In genomic region chr9:95953658-95954057, GRCm38 (mm10) we compare ENCODE assay signal across 7 mouse cellular contexts. TPM values are rescaled to one million over a fixed set of nuclear protein-coding genes. Genes with fewer than 3 reads are reported as not detected.
A peak's percentile ranks its signal among the peaks of the same experiment; 100 is the strongest.
DNase-seq lines count a peak whose midpoint lies in the region; ATAC-seq and TF ChIP-seq lines count a peak whose summit lies in the region.

No protein-coding gene starts in this region.

- 0 out of 2 replicates have a peak, but pooled peaks cover 8% of the 10 kb centered on the region for H3K4me1 ChIP-seq in kidney, embryonic 16.5 days (ENCODE audit: insufficient read depth, low read length)
- H3K4me1 ChIP-seq in G1E (ENCODE audit: insufficient read depth, low read depth, low read length), result peaks cover 27% of the 10 kb centered on the region
- peaks cover 3% of the 10 kb centered on the region; the same call in 1 of the 2 replicates for H3K4me1 ChIP-seq in embryonic facial prominence, embryonic 15.5 days
- peaks cover 8% of the 10 kb centered on the region for H3K4me1 ChIP-seq in liver, postnatal 0 days (ENCODE audit: insufficient read depth)

- H3K36me3 ChIP-seq in kidney, embryonic 16.5 days (ENCODE audit: insufficient read depth, low read length), result no peaks in the 10 kb centered on the region
- H3K36me3 ChIP-seq in G1E (replicated peaks), result peaks cover 37% of the 10 kb centered on the region
- 0 out of 2 replicates have a peak, but pooled peaks cover 1% of the 10 kb centered on the region for H3K36me3 ChIP-seq in embryonic facial prominence, embryonic 15.5 days
- no peaks in the 10 kb centered on the region for H3K36me3 ChIP-seq in liver, postnatal 0 days (replicated peaks; ENCODE audit: insufficient read depth, low read length)

- no peak for TF ChIP-seq EP300 in liver, postnatal 0 days (IDR thresholded peaks at IDR 0.05; ENCODE audit: low read depth)

- ATAC-seq in kidney, embryonic 16.5 days (ENCODE audit: low FRiP score, low TSS enrichment), result no peak
- no peak for ATAC-seq in G1E (ENCODE audit: extremely low read depth, insufficient number of reproducible peaks, low FRiP score, poor library complexity, severe bottlenecking)
- no peak for ATAC-seq in embryonic facial prominence, embryonic 15.5 days (ENCODE audit: insufficient number of reproducible peaks, low FRiP score, low TSS enrichment, low read depth)
- no peak for ATAC-seq in liver, postnatal 0 days

- no peak for TF ChIP-seq CTCF in G1E (IDR thresholded peaks at IDR 0.05; ENCODE audit: low read depth, low read length)
- no peak for TF ChIP-seq CTCF in liver, postnatal 0 days (IDR thresholded peaks at IDR 0.05; ENCODE audit: low read depth)

- DNase-seq in kidney, postnatal 25 days, result no peak
- DNase-seq in G1E (ENCODE audit: low spot score), result no peak
- DNase-seq in liver, postnatal 0 days, result no peak
- no peak for DNase-seq in frontal cortex, postnatal 25 days (ENCODE audit: low spot score in 2 of 2)
- DNase-seq in ovary, adult 18-20 months (ENCODE audit: low spot score), result no peak

- 74% methylated on average over 4 of the region's 4 CpGs for WGBS in kidney, embryonic 16.5 days
- WGBS in embryonic facial prominence, embryonic 15.5 days, result 78% methylated on average over 4 of the region's 4 CpGs
- 72% methylated on average over 4 of the region's 4 CpGs for WGBS in liver, postnatal 0 days (ENCODE audit: insufficient replicate concordance)

- H3K9ac ChIP-seq in kidney, embryonic 16.5 days (replicated peaks; ENCODE audit: low read length), result 0 out of 2 replicates have a peak overlapping the region, but pooled peaks have one; percentile 8
- H3K9ac ChIP-seq in embryonic facial prominence, embryonic 15.5 days, result no peak overlapping the region
- H3K9ac ChIP-seq in liver, postnatal 0 days (replicated peaks), result peak overlapping the region; percentile 99

- H3K9me3 ChIP-seq in kidney, embryonic 16.5 days (ENCODE audit: low read length), result no peaks in the 10 kb centered on the region
- no peaks in the 10 kb centered on the region for H3K9me3 ChIP-seq in G1E (replicated peaks)
- H3K9me3 ChIP-seq in embryonic facial prominence, embryonic 15.5 days (replicated peaks), result no peaks in the 10 kb centered on the region
- H3K9me3 ChIP-seq in liver, postnatal 0 days (ENCODE audit: low read length), result no peaks in the 10 kb centered on the region

- H3K4me3 ChIP-seq in kidney, embryonic 16.5 days (ENCODE audit: low read length), result peak overlapping the region; percentile 91
- H3K4me3 ChIP-seq in G1E (ENCODE audit: low read depth, low read length), result peak overlapping the region; percentile 23; the same call in 1 of the 2 replicates
- peak overlapping the region; percentile 100 for H3K4me3 ChIP-seq in embryonic facial prominence, embryonic 15.5 days (replicated peaks)
- H3K4me3 ChIP-seq in liver, postnatal 0 days (ENCODE audit: low read depth, low read length), result peak overlapping the region; percentile 94; the same call in 1 of the 2 replicates

- H3K27ac ChIP-seq in kidney, embryonic 16.5 days (ENCODE audit: low read length), result no peak overlapping the region
- H3K27ac ChIP-seq in embryonic facial prominence, embryonic 15.5 days (replicated peaks), result no peak overlapping the region
- H3K27ac ChIP-seq in liver, postnatal 0 days (ENCODE audit: low read depth), result no peak overlapping the region

- H3K27me3 ChIP-seq in kidney, embryonic 16.5 days (ENCODE audit: insufficient read depth, low read length), result no peaks in the 10 kb centered on the region
- no peaks in the 10 kb centered on the region for H3K27me3 ChIP-seq in G1E (ENCODE audit: insufficient read depth, low read length)
- H3K27me3 ChIP-seq in embryonic facial prominence, embryonic 15.5 days, result no peaks in the 10 kb centered on the region
- no peaks in the 10 kb centered on the region for H3K27me3 ChIP-seq in liver, postnatal 0 days (ENCODE audit: insufficient read depth, low read length)

- H3K4me2 ChIP-seq in kidney, embryonic 16.5 days (replicated peaks; ENCODE audit: low read depth, low read length), result peak overlapping the region; percentile 64
- peak overlapping the region; percentile 58; the same call in 1 of the 2 replicates for H3K4me2 ChIP-seq in embryonic facial prominence, embryonic 15.5 days (replicated peaks)
- H3K4me2 ChIP-seq in liver, postnatal 0 days (ENCODE audit: low read depth, low read length), result peak overlapping the region; percentile 83

RNA-seq across cellular contexts. Expression of gene Xrn1, which starts 0.9 kb away (rescaled TPM):
- 12.1 and 14.3 TPM in 2 replicates for polyA plus RNA-seq in kidney, embryonic 16.5 days (2015; fragmentation: Nextera tagmentation; extraction: Ambion mirVana)
- total RNA-seq in G1E (2014; fragmentation: Nextera tagmentation), result 57.9 and 64.9 TPM in 2 replicates
- 22.1 and 32.0 TPM in 2 replicates for total RNA-seq in G1E (2017)
- 3.1 and 4.3 TPM in 2 replicates for polyA plus RNA-seq in G1E (2012)
- polyA plus RNA-seq in embryonic facial prominence, embryonic 15.5 days (2015; fragmentation: Nextera tagmentation; extraction: Ambion mirVana), result 15.7 and 16.1 TPM in 2 replicates
- 4.8 TPM in 2 replicates for polyA plus RNA-seq in liver, postnatal 0 days (2015; fragmentation: Nextera tagmentation; extraction: Ambion mirVana)

Comparison
In these comparisons a context has a peak if more than half of its experiments do, and no peak if none do; other contexts are left out.
1. H3K4me3 ChIP-seq: peak in every context shown above with its lines; median percentile 100 in embryonic facial prominence, embryonic 15.5 days; 94 in liver, postnatal 0 days; 91 in kidney, embryonic 16.5 days; 23 in G1E.